Mouse (Mus musculus): ENCODE results near the gene Ildr2. TPM values are rescaled to one million over a fixed set of nuclear protein-coding genes. Genes with fewer than 3 reads are reported as not detected.

Gene Ildr2
- polyA plus RNA-seq, 1 experiment = 1.9 TPM

- Histone ChIP-seq H3K36me3 (ENCODE audit: control insufficient read depth, insufficient read depth) (no peaks in the 10 kb centered on the region), H3K27me3 (ENCODE audit: control insufficient read depth, insufficient read depth, insufficient read length) (no peaks in the 10 kb centered on the region), H3K4me2 (ENCODE audit: low read depth) (peak overlapping the region; percentile 27), H3K4me3 (no peak overlapping the region), H3K79me2 (ENCODE audit: control insufficient read depth, insufficient read depth) (no peaks in the 10 kb centered on the region), H3ac (ENCODE audit: control insufficient read depth, insufficient read length) (no peak overlapping the region)
- TF ChIP-seq USF1 (IDR thresholded peaks at IDR 0.05; ENCODE audit: low read depth) = no peak
- no peak for TF ChIP-seq MYOD1 (IDR thresholded peaks at IDR 0.05; ENCODE audit: control insufficient read depth in 1 of 3, insufficient read length in 2 of 3, low read depth in 2 of 3)
- no peak for TF ChIP-seq POLR2AphosphoS2 (IDR thresholded peaks at IDR 0.05; ENCODE audit: insufficient read length, low read depth)
- no peak for TF ChIP-seq MAX (IDR thresholded peaks at IDR 0.05; ENCODE audit: low read depth)
- no peak for TF ChIP-seq MYOG (IDR thresholded peaks at IDR 0.05; ENCODE audit: control insufficient read depth in 1 of 3, insufficient read depth in 1 of 3, insufficient read length in 2 of 3, low read depth in 2 of 3)
- no peak for TF ChIP-seq POLR2A (IDR thresholded peaks at IDR 0.05; ENCODE audit: insufficient read length, low read depth)
These were observed 13.0 kb downstream of the Ildr2 start for GRCm38 (mm10) chr1:166266918-166267317.

GRCm38 (mm10) chr1:166268218-166268617 lies 14.3 kb downstream of the Ildr2 start:
- H3K36me3 ChIP-seq (ENCODE audit: control insufficient read depth, insufficient read depth) = no peaks in the 10 kb centered on the region
- H3K4me3 ChIP-seq = no peak overlapping the region

GRCm38 (mm10) chr1:166278786-166279185 lies 24.8 kb downstream of the Ildr2 start:
- no peaks in the 10 kb centered on the region for H3K79me2 ChIP-seq (ENCODE audit: control insufficient read depth, insufficient read depth)
- H3K27me3 ChIP-seq (ENCODE audit: control insufficient read depth, insufficient read depth, insufficient read length) = no peaks in the 10 kb centered on the region
- H3K4me3 ChIP-seq = no peak overlapping the region
- no peak overlapping the region for H3K4me2 ChIP-seq (ENCODE audit: low read depth)
- no peak overlapping the region for H3ac ChIP-seq (ENCODE audit: control insufficient read depth, insufficient read length)
- TF ChIP-seq REST (IDR thresholded peaks at IDR 0.05; ENCODE audit: insufficient read depth, insufficient read length) = no peak
- no peak for TF ChIP-seq CEBPB (IDR thresholded peaks at IDR 0.05; ENCODE audit: insufficient read depth, poor library complexity, severe bottlenecking)
- no peak for TF ChIP-seq E2F4 (IDR thresholded peaks at IDR 0.05; ENCODE audit: insufficient read depth)
- TF ChIP-seq SRF (IDR thresholded peaks at IDR 0.05; ENCODE audit: control insufficient read depth, insufficient read length, low read depth) = no peak
- no peak for TF ChIP-seq MAX (IDR thresholded peaks at IDR 0.05; ENCODE audit: low read depth)
- no peak for TF ChIP-seq MYOD1 (IDR thresholded peaks at IDR 0.05; ENCODE audit: control insufficient read depth in 1 of 3, insufficient read length in 2 of 3, low read depth in 2 of 3)
- TF ChIP-seq POLR2AphosphoS2 (IDR thresholded peaks at IDR 0.05; ENCODE audit: insufficient read length, low read depth) = no peak
- no peak for TF ChIP-seq POLR2A (IDR thresholded peaks at IDR 0.05; ENCODE audit: insufficient read length, low read depth)
- TF ChIP-seq TCF3 (IDR thresholded peaks at IDR 0.05; ENCODE audit: insufficient read length, low read depth) = no peak
- TF ChIP-seq MYOG (IDR thresholded peaks at IDR 0.05; ENCODE audit: control insufficient read depth in 1 of 3, insufficient read depth in 1 of 3, insufficient read length in 2 of 3, low read depth in 2 of 3) = no peak
- no peak for TF ChIP-seq USF1 (IDR thresholded peaks at IDR 0.05; ENCODE audit: low read depth)
- TF ChIP-seq TCF12 (IDR thresholded peaks at IDR 0.05; ENCODE audit: insufficient read depth, poor library complexity, severe bottlenecking) = no peak
- H3K36me3 ChIP-seq (ENCODE audit: control insufficient read depth, insufficient read depth) = no peaks in the 10 kb centered on the region

More at GRCm38 (mm10) chr1:166268218-166268617, 14.3 kb downstream of the Ildr2 start:
- no peak overlapping the region for H3ac ChIP-seq (ENCODE audit: control insufficient read depth, insufficient read length)
- H3K27me3 ChIP-seq (ENCODE audit: control insufficient read depth, insufficient read depth, insufficient read length) = no peaks in the 10 kb centered on the region
- no peak overlapping the region for H3K4me2 ChIP-seq (ENCODE audit: low read depth)
- TF ChIP-seq USF1 (IDR thresholded peaks at IDR 0.05; ENCODE audit: low read depth) (no peak), TCF12 (IDR thresholded peaks at IDR 0.05; ENCODE audit: insufficient read depth, poor library complexity, severe bottlenecking) (no peak), MYOG (IDR thresholded peaks at IDR 0.05; ENCODE audit: control insufficient read depth in 1 of 3, insufficient read depth in 1 of 3, insufficient read length in 2 of 3, low read depth in 2 of 3) (no peak)
- H3K79me2 ChIP-seq (ENCODE audit: control insufficient read depth, insufficient read depth) = no peaks in the 10 kb centered on the region

- Histone ChIP-seq H3K36me3 (ENCODE audit: control insufficient read depth, insufficient read depth) (no peaks in the 10 kb centered on the region), H3K4me2 (ENCODE audit: low read depth) (no peak overlapping the region), H3ac (ENCODE audit: control insufficient read depth, insufficient read length) (no peak overlapping the region), H3K79me2 (ENCODE audit: control insufficient read depth, insufficient read depth) (no peaks in the 10 kb centered on the region), H3K4me3 (no peak overlapping the region), H3K27me3 (ENCODE audit: control insufficient read depth, insufficient read depth, insufficient read length) (no peaks in the 10 kb centered on the region)
- TF ChIP-seq SRF (IDR thresholded peaks at IDR 0.05; ENCODE audit: control insufficient read depth, insufficient read length, low read depth) (no peak), MYOD1 (IDR thresholded peaks at IDR 0.05; ENCODE audit: control insufficient read depth in 1 of 3, insufficient read length in 2 of 3, low read depth in 2 of 3) (no peak), POLR2AphosphoS2 (IDR thresholded peaks at IDR 0.05; ENCODE audit: insufficient read length, low read depth) (no peak), POLR2A (IDR thresholded peaks at IDR 0.05; ENCODE audit: insufficient read length, low read depth) (no peak), MYOG (IDR thresholded peaks at IDR 0.05; ENCODE audit: control insufficient read depth in 1 of 3, insufficient read depth in 1 of 3, insufficient read length in 2 of 3, low read depth in 2 of 3) (no peak)
These were observed 25.8 kb downstream of the Ildr2 start for GRCm38 (mm10) chr1:166279580-166280206.

GRCm38 (mm10) chr1:166280566-166280965 lies 26.6 kb downstream of the Ildr2 start:
- no peak overlapping the region for H3ac ChIP-seq (ENCODE audit: control insufficient read depth, insufficient read length)
- TF ChIP-seq POLR2AphosphoS2 (IDR thresholded peaks at IDR 0.05; ENCODE audit: insufficient read length, low read depth) (no peak), E2F4 (IDR thresholded peaks at IDR 0.05; ENCODE audit: insufficient read depth) (no peak), REST (IDR thresholded peaks at IDR 0.05; ENCODE audit: insufficient read depth, insufficient read length) (no peak), POLR2A (IDR thresholded peaks at IDR 0.05; ENCODE audit: insufficient read length, low read depth) (no peak)
- H3K4me3 ChIP-seq = no peak overlapping the region
- no peak overlapping the region for H3K4me2 ChIP-seq (ENCODE audit: low read depth)
- H3K27me3 ChIP-seq (ENCODE audit: control insufficient read depth, insufficient read depth, insufficient read length) = no peaks in the 10 kb centered on the region
- H3K36me3 ChIP-seq (ENCODE audit: control insufficient read depth, insufficient read depth) = no peaks in the 10 kb centered on the region
- no peaks in the 10 kb centered on the region for H3K79me2 ChIP-seq (ENCODE audit: control insufficient read depth, insufficient read depth)

Data from myocyte (in vitro differentiated cells).